Mouse (Mus musculus): ENCODE data around the gene Chst11. TPM values are rescaled to one million over a fixed set of nuclear protein-coding genes. Genes with fewer than 3 reads are reported as not detected.

Gene Chst11
- total and polyA plus RNA-seq, 3 experiments = 3.1 to 10.6 TPM; not detected in 1

GRCm38 (mm10) chr10:83117851-83118250 lies 132.6 kb downstream of the Chst11 start:
- Histone ChIP-seq H3K4me1 (ENCODE audit: control insufficient read depth in 1 of 2, insufficient read depth in 2 of 2, low read length in 2 of 2) (no peaks in the 10 kb centered on the region), H3K27me3 (ENCODE audit: control insufficient read depth in 1 of 2, insufficient read depth in 2 of 2, low read length in 2 of 2) (no peaks in the 10 kb centered on the region), H3K36me3 (ENCODE audit: control insufficient read depth in 1 of 2, insufficient read depth in 2 of 2, low read length in 2 of 2) (no peaks in the 10 kb centered on the region), H3K27ac (ENCODE audit: control insufficient read depth, low read depth, low read length) (no peak overlapping the region), H3K9ac (ENCODE audit: control insufficient read depth, low read depth, low read length, poor library complexity, severe bottlenecking) (no peak overlapping the region), H3K79me2 (ENCODE audit: control insufficient read depth, insufficient read depth, low read length, poor library complexity) (no peaks in the 10 kb centered on the region), H3K9me3 (replicated peaks; ENCODE audit: insufficient read depth, low read length) (no peaks in the 10 kb centered on the region), H3K4me3 (ENCODE audit: control insufficient read depth in 1 of 2, insufficient read depth in 1 of 2, low read depth in 2 of 2, low read length in 2 of 2) (no peak overlapping the region)
- no peak for DNase-seq (ENCODE audit: low read depth, low spot score)
- TF ChIP-seq CHD2 (IDR thresholded peaks at IDR 0.05; ENCODE audit: low read length) = no peak
- TF ChIP-seq TAL1 (IDR thresholded peaks at IDR 0.05; ENCODE audit: low read length) = no peak
- no peak for TF ChIP-seq GATA1 (IDR thresholded peaks at IDR 0.05; ENCODE audit: low read depth, low read length)
- no peak for TF ChIP-seq ELF1 (IDR thresholded peaks at IDR 0.05; ENCODE audit: low read depth, low read length)
- TF ChIP-seq MAZ (IDR thresholded peaks at IDR 0.05; ENCODE audit: low read depth, low read length) = no peak
- no peak for TF ChIP-seq RAD21 (IDR thresholded peaks at IDR 0.05; ENCODE audit: low read depth, low read length)
- TF ChIP-seq USF2 (IDR thresholded peaks at IDR 0.05; ENCODE audit: borderline replicate concordance in 1 of 2, insufficient read depth in 1 of 2, low read depth in 1 of 2, low read length in 2 of 2) = no peak
- no peak for TF ChIP-seq POLR2A (IDR thresholded peaks at IDR 0.05; ENCODE audit: control insufficient read depth in 1 of 2, insufficient read depth in 1 of 2, low read depth in 1 of 2, low read length in 2 of 2, poor library complexity in 1 of 2)
- TF ChIP-seq ETS1 (IDR thresholded peaks at IDR 0.05; ENCODE audit: low read depth, low read length) = no peak
- no peak for TF ChIP-seq POLR2AphosphoS2 (IDR thresholded peaks at IDR 0.05; ENCODE audit: low read length)
- no peak for TF ChIP-seq ZNF384 (IDR thresholded peaks at IDR 0.05; ENCODE audit: low read depth, low read length)
- TF ChIP-seq GABPA (IDR thresholded peaks at IDR 0.05; ENCODE audit: low read depth, low read length) = no peak
- no peak for TF ChIP-seq NRF1 (IDR thresholded peaks at IDR 0.05; ENCODE audit: insufficient read depth, low read depth, low read length, poor library complexity, severe bottlenecking)
- no peak for TF ChIP-seq MYB (IDR thresholded peaks at IDR 0.05; ENCODE audit: low read depth, low read length)
- no peak for TF ChIP-seq CHD1 (IDR thresholded peaks at IDR 0.05; ENCODE audit: low read depth, low read length)
- no peak for TF ChIP-seq MEF2A (IDR thresholded peaks at IDR 0.05; ENCODE audit: extremely low read depth, insufficient replicate concordance, low read depth, low read length, poor library complexity, severe bottlenecking)
- no peak for TF ChIP-seq KAT2A (conservative IDR thresholded peaks at IDR 0.05; ENCODE audit: low read depth, low read length)
- no peak for TF ChIP-seq TBP (IDR thresholded peaks at IDR 0.05; ENCODE audit: low read depth, low read length)
- no peak for TF ChIP-seq NELFE (IDR thresholded peaks at IDR 0.05; ENCODE audit: low read depth, low read length)

GRCm38 (mm10) chr10:83118613-83119012 lies 133.3 kb downstream of the Chst11 start:
- no peaks in the 10 kb centered on the region for H3K27me3 ChIP-seq (ENCODE audit: control insufficient read depth in 1 of 2, insufficient read depth in 2 of 2, low read length in 2 of 2)
- H3K79me2 ChIP-seq (ENCODE audit: control insufficient read depth, insufficient read depth, low read length, poor library complexity) = no peaks in the 10 kb centered on the region
- DNase-seq (ENCODE audit: low read depth, low spot score) = no peak
- no peak overlapping the region for H3K9ac ChIP-seq (ENCODE audit: control insufficient read depth, low read depth, low read length, poor library complexity, severe bottlenecking)
- TF ChIP-seq MXI1 (IDR thresholded peaks at IDR 0.05; ENCODE audit: low read depth, low read length) = no peak
- no peak for TF ChIP-seq GATA1 (IDR thresholded peaks at IDR 0.05; ENCODE audit: low read depth, low read length)
- TF ChIP-seq MYB (IDR thresholded peaks at IDR 0.05; ENCODE audit: low read depth, low read length) = no peak
- no peak for TF ChIP-seq UBTF (IDR thresholded peaks at IDR 0.05; ENCODE audit: borderline replicate concordance, insufficient read depth, low read depth, low read length)
- H3K27ac ChIP-seq (ENCODE audit: control insufficient read depth, low read depth, low read length) = no peak overlapping the region
- H3K9me3 ChIP-seq (replicated peaks; ENCODE audit: insufficient read depth, low read length) = no peaks in the 10 kb centered on the region
- no peaks in the 10 kb centered on the region for H3K4me1 ChIP-seq (ENCODE audit: control insufficient read depth in 1 of 2, insufficient read depth in 2 of 2, low read length in 2 of 2)
- no peaks in the 10 kb centered on the region for H3K36me3 ChIP-seq (ENCODE audit: control insufficient read depth in 1 of 2, insufficient read depth in 2 of 2, low read length in 2 of 2)
- no peak overlapping the region for H3K4me3 ChIP-seq (ENCODE audit: control insufficient read depth in 1 of 2, insufficient read depth in 1 of 2, low read depth in 2 of 2, low read length in 2 of 2)
